Mouse (Mus musculus) fibroblast of lung, adult 2 months (primary cell): ENCODE data around the gene Inip.

Experiments
- DNase-seq: peaks from one replicate; pipeline ENCODE4 v3.0.0-alpha.2; 2011; ENCODE audit warnings: low read depth

The Inip gene

GRCm38 (mm10) chr4:59772171-59772879 lies 29.1 kb downstream of the Inip start:
- no peak for DNase-seq

- no peak for DNase-seq
Measured at GRCm38 (mm10) chr4:59767717-59768116, 33.7 kb downstream of the Inip start.

GRCm38 (mm10) chr4:59765385-59766005 lies 35.9 kb downstream of the Inip start:
- DNase-seq, result no peak

GRCm38 (mm10) chr4:59764950-59765349 lies 36.4 kb downstream of the Inip start:
- no peak for DNase-seq

- DNase-seq, result peak; percentile 73
Measured at GRCm38 (mm10) chr4:59761365-59761729, 40.0 kb downstream of the Inip start.

GRCm38 (mm10) chr4:59760636-59761364 lies 40.6 kb downstream of the Inip start:
- DNase-seq, result no peak

- DNase-seq, result no peak
Measured at GRCm38 (mm10) chr4:59760016-59760415, 41.4 kb downstream of the Inip start.

- DNase-seq, result peak; percentile 65
Measured at GRCm38 (mm10) chr4:59757452-59758435, 43.6 kb downstream of the Inip start.

- peak; percentile 71 for DNase-seq
Measured at GRCm38 (mm10) chr4:59756332-59757082, 44.9 kb downstream of the Inip start.

GRCm38 (mm10) chr4:59753491-59754140 lies 47.8 kb downstream of the Inip start:
- DNase-seq, result no peak

- DNase-seq, result no peak
Measured at GRCm38 (mm10) chr4:59739882-59740281, 61.5 kb downstream of the Inip start.

- no peak for DNase-seq
Measured at GRCm38 (mm10) chr4:59739321-59739720, 62.1 kb downstream of the Inip start.

GRCm38 (mm10) chr4:59731544-59731943 lies 69.8 kb downstream of the Inip start:
- DNase-seq, result no peak

GRCm38 (mm10) chr4:59728839-59729238 lies 72.5 kb downstream of the Inip start:
- DNase-seq, result no peak

- DNase-seq, result no peak
Measured at GRCm38 (mm10) chr4:59727878-59728261, 73.5 kb downstream of the Inip start.

GRCm38 (mm10) chr4:59727187-59727877 lies 74.1 kb downstream of the Inip start:
- DNase-seq, result no peak

- no peak for DNase-seq
Measured at GRCm38 (mm10) chr4:59726501-59726900, 74.9 kb downstream of the Inip start.

- no peak for DNase-seq
Measured at GRCm38 (mm10) chr4:59725579-59725978, 75.8 kb downstream of the Inip start.

- no peak for DNase-seq
Measured at GRCm38 (mm10) chr4:59721811-59722210, 79.6 kb downstream of the Inip start.
